Mouse (Mus musculus): ENCODE measurements at regions not wholly inside any gene's neighbourhood (a gene's known extent, or its start where the extent isn't known, plus 50 kb on each side); places are given as distances from the start of the nearest gene placed in this dataset.

DNA sequence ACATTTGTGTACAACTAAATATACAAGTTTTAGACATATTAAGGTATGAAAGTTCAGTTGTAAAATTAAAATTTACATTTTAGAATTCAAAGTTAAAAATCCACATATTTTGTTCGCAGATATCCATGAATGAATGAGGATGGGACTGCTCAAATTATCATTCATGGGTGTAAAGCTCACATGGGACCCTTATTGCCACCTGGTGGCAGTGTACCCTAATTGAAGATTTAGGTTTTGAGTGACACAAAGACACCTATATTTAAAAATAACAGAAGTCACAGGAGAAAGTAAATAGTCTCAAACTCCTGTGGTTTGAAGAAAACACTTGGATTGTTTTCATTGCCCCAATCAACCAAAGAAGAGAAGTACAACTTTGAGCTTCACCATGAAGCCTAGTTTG, 492.8 kb upstream of the A1bg start:
- Histone ChIP-seq H3K27me3 (no peaks in the 10 kb centered on the region), H3K9ac (replicated peaks) (no peak overlapping the region), H3K4me1 (no peaks in the 10 kb centered on the region), H3K36me3 (no peaks in the 10 kb centered on the region), H3K9me3 (no peaks in the 10 kb centered on the region), H3K4me3 (no peak overlapping the region), H3K27ac (replicated peaks) (no peak overlapping the region), H3K4me2 (replicated peaks) (no peak overlapping the region)
- no peak for ATAC-seq (ENCODE audit: low FRiP score, low read depth)
- WGBS = 81% methylated on average over 1 of the region's 1 CpGs

DNA sequence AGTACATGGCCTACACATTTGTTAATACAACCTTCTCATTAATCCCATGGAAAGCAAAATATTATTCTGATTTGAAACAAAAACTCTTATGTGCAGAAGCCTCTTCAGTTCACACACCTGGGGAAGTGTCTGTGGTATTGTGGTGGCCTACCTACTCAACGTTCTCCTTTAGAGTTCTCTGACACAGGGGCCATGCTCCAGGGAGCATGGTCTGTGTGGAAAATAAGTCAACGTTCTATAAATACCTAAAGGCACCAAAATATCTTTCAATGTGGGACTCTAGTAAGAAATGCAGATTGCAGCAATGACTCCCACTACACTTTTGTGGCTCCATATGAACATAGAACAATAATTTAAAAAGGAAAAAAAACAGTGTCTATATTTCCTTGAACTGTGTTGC, 489.0 kb upstream of the A1bg start:
- no peak overlapping the region for H3K4me2 ChIP-seq (replicated peaks)
- no peaks in the 10 kb centered on the region for H3K9me3 ChIP-seq
- no peaks in the 10 kb centered on the region for H3K27me3 ChIP-seq
- WGBS = 92% methylated on average over 2 of the region's 2 CpGs
- ATAC-seq (ENCODE audit: low FRiP score, low read depth) = no peak
- no peaks in the 10 kb centered on the region for H3K36me3 ChIP-seq
- H3K4me1 ChIP-seq = no peaks in the 10 kb centered on the region
- no peak overlapping the region for H3K27ac ChIP-seq (replicated peaks)
- H3K9ac ChIP-seq (replicated peaks) = no peak overlapping the region
- no peak overlapping the region for H3K4me3 ChIP-seq

DNA sequence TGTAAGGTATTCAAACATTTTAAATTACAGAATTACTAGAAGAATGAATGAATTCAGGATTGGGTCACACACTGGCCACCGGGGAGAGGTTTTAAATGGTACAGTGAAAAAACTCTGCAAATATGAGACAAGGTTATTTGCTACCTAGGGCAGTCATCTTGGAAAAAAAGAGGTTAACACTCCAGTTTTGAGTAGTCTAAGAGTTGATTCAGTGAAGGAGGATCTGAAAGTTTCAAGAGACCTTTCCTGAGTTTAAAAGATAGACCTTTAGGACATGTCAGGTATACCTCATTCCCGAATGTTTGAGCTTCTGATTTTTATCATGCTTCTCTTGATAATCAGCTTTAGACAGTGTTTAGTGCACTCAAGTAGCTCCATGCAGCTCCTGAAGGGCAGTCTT, 488.0 kb upstream of the A1bg start:
- Histone ChIP-seq H3K36me3 (no peaks in the 10 kb centered on the region), H3K9me3 (no peaks in the 10 kb centered on the region), H3K4me3 (no peak overlapping the region), H3K9ac (replicated peaks) (no peak overlapping the region), H3K27ac (replicated peaks) (no peak overlapping the region), H3K4me1 (no peaks in the 10 kb centered on the region), H3K4me2 (replicated peaks) (no peak overlapping the region), H3K27me3 (no peaks in the 10 kb centered on the region)
- WGBS = 91% methylated on average over 2 of the region's 2 CpGs
- no peak for ATAC-seq (ENCODE audit: low FRiP score, low read depth)

DNA sequence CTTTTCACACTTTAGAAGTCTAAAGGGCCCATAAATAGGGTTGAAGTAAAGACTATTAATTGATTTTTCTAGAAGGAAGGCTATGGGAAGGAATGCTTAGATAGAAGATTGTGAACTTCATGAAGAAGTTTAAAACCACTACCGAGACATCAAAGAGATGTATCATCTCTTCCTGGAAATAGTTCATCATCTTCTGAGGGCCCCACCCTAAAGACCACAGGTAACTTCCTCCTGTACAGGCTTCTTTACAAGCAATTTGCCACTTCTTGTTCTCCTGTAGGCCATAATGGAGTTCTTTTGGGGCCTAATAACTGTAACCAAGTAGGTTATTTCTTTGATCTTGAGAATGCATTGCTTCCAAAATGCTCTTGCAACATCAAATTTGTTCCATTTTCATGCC, 485.8 kb upstream of the A1bg start:
- Histone ChIP-seq H3K9ac (replicated peaks) (no peak overlapping the region), H3K27me3 (no peaks in the 10 kb centered on the region), H3K4me1 (no peaks in the 10 kb centered on the region), H3K9me3 (no peaks in the 10 kb centered on the region), H3K4me2 (replicated peaks) (no peak overlapping the region), H3K4me3 (no peak overlapping the region), H3K27ac (replicated peaks) (no peak overlapping the region), H3K36me3 (no peaks in the 10 kb centered on the region)
- 91% methylated on average over 1 of the region's 1 CpGs for WGBS
- ATAC-seq (ENCODE audit: low FRiP score, low read depth) = no peak

DNA sequence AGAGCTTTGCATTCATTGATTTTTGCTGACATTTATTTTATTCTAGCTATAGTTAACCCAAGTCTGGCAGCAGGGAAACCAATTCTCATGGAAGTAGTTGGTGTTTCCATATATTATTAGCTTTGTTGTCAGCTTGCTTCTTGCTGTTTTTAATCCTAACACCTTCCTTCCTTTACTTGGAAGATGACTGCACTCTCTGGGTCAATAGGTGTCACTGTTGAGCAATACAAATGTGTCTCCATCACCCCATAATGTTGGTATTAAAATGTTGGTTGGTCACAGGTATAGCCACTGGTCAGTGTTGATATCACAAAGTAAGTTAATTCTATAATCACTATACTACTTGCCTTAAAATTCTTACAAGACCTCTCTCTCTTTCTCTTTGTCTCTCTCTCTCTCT, 477.9 kb upstream of the A1bg start:
- Histone ChIP-seq H3K36me3 (no peaks in the 10 kb centered on the region), H3K27me3 (no peaks in the 10 kb centered on the region), H3K27ac (replicated peaks) (no peak overlapping the region), H3K4me2 (replicated peaks) (no peak overlapping the region), H3K9me3 (no peaks in the 10 kb centered on the region), H3K4me1 (no peaks in the 10 kb centered on the region), H3K4me3 (no peak overlapping the region), H3K9ac (replicated peaks) (no peak overlapping the region)
- no peak for ATAC-seq (ENCODE audit: low FRiP score, low read depth)

DNA sequence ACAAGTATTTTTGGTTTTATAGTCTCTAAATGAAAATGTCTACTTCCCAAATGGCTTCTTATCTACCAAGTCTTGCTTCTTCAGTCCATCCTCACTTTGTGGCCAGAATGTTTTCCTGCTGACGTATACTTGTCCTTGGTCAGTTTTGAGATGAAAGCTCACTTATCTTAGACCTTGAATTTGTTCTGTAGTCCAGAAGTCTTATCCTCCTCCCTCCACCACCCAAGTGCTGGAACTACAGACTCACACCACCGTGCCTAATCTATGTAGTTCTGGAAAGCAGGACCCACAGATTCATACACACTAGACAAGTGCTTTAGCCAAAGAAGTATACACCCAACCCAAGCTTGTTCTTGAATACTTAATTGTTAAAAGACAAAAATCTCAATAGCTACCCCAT, 477.2 kb upstream of the A1bg start:
- Histone ChIP-seq H3K27me3 (no peaks in the 10 kb centered on the region), H3K4me1 (no peaks in the 10 kb centered on the region), H3K27ac (replicated peaks) (no peak overlapping the region), H3K9me3 (no peaks in the 10 kb centered on the region), H3K9ac (replicated peaks) (no peak overlapping the region), H3K36me3 (no peaks in the 10 kb centered on the region), H3K4me2 (replicated peaks) (no peak overlapping the region), H3K4me3 (no peak overlapping the region)
- WGBS = 79% methylated on average over 2 of the region's 2 CpGs
- no peak for ATAC-seq (ENCODE audit: low FRiP score, low read depth)

DNA sequence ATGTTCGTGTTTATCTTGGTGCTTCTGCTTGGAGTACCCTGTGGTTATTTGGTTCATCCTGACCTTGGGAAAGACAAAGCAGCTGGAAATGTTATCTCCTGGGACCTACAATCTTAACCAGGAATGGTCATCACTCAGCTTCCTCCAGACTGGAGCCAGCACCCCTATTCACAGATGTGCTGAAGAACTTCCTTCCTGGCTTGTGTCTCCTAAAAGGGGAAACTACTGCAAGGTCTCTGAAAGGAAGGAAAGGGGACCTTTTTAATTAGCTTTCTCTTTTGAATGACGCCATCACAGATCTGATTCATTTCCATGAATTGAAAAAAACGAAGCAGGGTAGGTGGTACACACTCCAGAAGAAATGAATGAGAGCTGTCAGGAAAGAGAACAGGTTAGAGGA, 476.0 kb upstream of the A1bg start:
- H3K4me1 ChIP-seq = no peaks in the 10 kb centered on the region
- H3K36me3 ChIP-seq = no peaks in the 10 kb centered on the region
- WGBS = 85% methylated on average over 3 of the region's 3 CpGs
- no peak overlapping the region for H3K4me3 ChIP-seq
- no peak for ATAC-seq (ENCODE audit: low FRiP score, low read depth)
- no peak overlapping the region for H3K27ac ChIP-seq (replicated peaks)
- H3K27me3 ChIP-seq = no peaks in the 10 kb centered on the region
- no peaks in the 10 kb centered on the region for H3K9me3 ChIP-seq
- H3K4me2 ChIP-seq (replicated peaks) = no peak overlapping the region
- no peak overlapping the region for H3K9ac ChIP-seq (replicated peaks)

DNA sequence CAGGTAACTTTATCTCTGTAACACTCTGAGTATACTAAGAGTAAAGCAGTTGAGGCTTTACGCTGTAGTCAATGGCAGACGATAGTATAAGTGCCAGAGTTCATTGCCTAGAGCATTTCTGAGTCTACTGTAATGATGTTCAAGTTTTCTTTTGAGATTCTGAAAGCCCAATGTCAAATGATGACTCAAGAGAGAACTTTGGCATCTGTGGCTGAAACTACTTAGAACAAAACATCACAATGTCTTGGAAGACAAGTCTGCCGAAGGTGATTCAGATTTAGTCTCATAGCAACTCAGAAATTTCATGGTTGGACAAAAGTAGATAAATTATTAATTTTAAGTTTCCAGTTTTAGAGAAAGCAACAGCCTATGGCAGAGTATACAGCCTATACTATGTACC, 474.2 kb upstream of the A1bg start:
- no peak overlapping the region for H3K9ac ChIP-seq (replicated peaks)

DNA sequence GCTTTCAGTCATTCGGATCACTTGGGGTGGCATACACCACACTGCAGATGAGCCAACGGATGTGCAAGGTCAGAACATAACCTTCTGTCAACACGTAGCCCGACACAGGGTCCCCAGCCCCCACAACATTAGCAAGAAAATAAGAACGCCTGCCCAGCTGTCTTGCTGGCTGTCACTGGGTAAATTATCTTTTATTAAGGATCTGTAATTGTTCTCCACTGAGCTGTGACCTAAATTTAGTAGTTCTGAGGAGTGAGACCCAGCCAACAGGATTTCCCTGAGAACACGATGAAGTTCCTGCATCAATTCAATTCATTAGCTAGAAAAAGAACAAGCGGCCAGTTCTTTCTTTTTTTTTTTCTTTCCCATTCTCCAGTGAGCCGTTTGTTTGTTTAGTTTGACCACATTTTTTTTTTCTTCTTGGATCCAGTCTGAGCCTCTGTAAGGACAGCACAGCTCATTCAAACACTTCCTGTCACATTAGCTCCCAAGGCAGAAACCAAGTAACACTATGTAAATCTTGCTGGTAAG, 472.5 kb upstream of the A1bg start:
- Histone ChIP-seq H3K36me3 (no peaks in the 10 kb centered on the region), H3K9ac (replicated peaks) (no peak overlapping the region), H3K4me3 (no peak overlapping the region), H3K4me2 (replicated peaks) (no peak overlapping the region), H3K4me1 (no peaks in the 10 kb centered on the region), H3K9me3 (no peaks in the 10 kb centered on the region), H3K27me3 (no peaks in the 10 kb centered on the region), H3K27ac (replicated peaks) (no peak overlapping the region)
- ATAC-seq (ENCODE audit: low FRiP score, low read depth) = 0 out of 2 replicates have a peak, but pooled peaks have one; percentile 49
- WGBS = 19% methylated on average over 8 of the region's 8 CpGs

More for the DNA sequence above, 474.2 kb upstream of the A1bg start:
- Histone ChIP-seq H3K36me3 (no peaks in the 10 kb centered on the region), H3K27me3 (no peaks in the 10 kb centered on the region), H3K4me3 (no peak overlapping the region), H3K27ac (replicated peaks) (no peak overlapping the region), H3K4me1 (no peaks in the 10 kb centered on the region), H3K4me2 (replicated peaks) (no peak overlapping the region), H3K9me3 (no peaks in the 10 kb centered on the region)
- WGBS = 90% methylated on average over 3 of the region's 3 CpGs
- no peak for ATAC-seq (ENCODE audit: low FRiP score, low read depth)

DNA sequence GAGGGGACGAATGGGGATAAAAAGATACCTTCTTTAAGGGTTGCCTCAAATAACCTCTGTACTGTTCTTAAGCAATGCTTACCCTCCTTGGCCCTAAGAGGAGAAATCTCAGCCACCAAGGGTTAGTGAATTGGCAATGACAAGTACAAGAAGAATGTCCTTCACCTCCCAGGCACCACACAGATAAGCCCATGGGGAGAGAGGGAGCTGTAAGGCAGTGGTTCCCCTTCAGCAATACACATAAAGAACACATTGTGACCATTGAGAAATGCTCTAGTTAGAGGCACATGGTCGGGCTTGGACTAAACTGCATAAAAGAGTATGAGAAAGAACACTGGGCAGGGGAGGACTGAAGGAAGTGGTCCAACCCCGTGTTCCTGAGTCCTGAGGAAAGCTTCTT, 457.9 kb upstream of the A1bg start:
- Histone ChIP-seq H3K36me3 (no peaks in the 10 kb centered on the region), H3K9me3 (no peaks in the 10 kb centered on the region), H3K9ac (replicated peaks) (no peak overlapping the region), H3K4me2 (replicated peaks) (no peak overlapping the region), H3K4me3 (no peak overlapping the region), H3K4me1 (no peaks in the 10 kb centered on the region), H3K27me3 (no peaks in the 10 kb centered on the region), H3K27ac (replicated peaks) (no peak overlapping the region)
- 78% methylated on average over 3 of the region's 3 CpGs for WGBS
- no peak for ATAC-seq (ENCODE audit: low FRiP score, low read depth)

DNA sequence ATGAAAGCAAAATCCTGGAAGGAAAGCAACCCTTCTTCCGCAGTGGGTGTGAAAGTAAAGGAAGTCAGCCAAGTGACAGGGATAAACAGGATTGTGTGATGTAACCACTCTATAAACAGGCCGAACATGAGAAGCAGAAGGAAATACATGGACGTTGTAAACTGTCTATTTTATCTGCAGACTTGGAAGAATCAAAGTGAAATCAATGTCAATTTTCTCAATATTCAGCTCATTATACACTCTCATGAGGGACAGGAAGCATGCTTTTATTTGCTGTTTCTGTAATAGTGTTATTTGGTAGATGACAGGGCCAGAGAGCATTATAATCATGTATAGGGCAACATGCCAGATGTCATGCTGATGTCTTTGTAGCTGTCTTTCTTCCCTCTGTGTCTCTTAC, 443.5 kb upstream of the A1bg start:
- Histone ChIP-seq H3K27ac (replicated peaks) (no peak overlapping the region), H3K4me3 (no peak overlapping the region), H3K9me3 (no peaks in the 10 kb centered on the region), H3K4me1 (no peaks in the 10 kb centered on the region), H3K36me3 (no peaks in the 10 kb centered on the region), H3K4me2 (replicated peaks) (no peak overlapping the region), H3K9ac (replicated peaks) (no peak overlapping the region), H3K27me3 (no peaks in the 10 kb centered on the region)
- ATAC-seq (ENCODE audit: low FRiP score, low read depth) = no peak
- WGBS = 80% methylated on average over 3 of the region's 3 CpGs

DNA sequence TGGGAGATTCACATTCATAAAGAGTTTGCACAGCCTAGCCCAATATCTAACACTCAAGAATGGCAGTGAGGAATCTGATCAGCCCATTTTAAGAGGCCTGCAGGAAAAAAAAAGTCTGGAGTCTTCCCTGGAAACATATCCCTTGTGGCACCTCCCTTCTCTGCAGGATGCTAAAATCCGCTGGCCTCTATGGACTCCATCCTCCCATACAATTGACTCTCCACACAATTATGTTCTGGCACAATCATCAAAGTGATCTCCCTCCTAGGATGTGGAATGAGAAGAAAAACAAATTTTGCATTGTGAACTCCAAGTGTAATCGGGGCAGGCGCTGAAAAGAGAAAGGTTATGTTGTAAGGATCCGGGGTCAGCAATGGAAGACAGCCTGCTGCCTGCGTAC, 442.7 kb upstream of the A1bg start:
- 66% methylated on average over 5 of the region's 5 CpGs for WGBS
- Histone ChIP-seq H3K4me2 (replicated peaks) (no peak overlapping the region), H3K27ac (replicated peaks) (no peak overlapping the region), H3K4me3 (no peak overlapping the region), H3K4me1 (no peaks in the 10 kb centered on the region), H3K9ac (replicated peaks) (no peak overlapping the region), H3K9me3 (no peaks in the 10 kb centered on the region), H3K36me3 (no peaks in the 10 kb centered on the region), H3K27me3 (no peaks in the 10 kb centered on the region)
- ATAC-seq (ENCODE audit: low FRiP score, low read depth) = no peak

DNA sequence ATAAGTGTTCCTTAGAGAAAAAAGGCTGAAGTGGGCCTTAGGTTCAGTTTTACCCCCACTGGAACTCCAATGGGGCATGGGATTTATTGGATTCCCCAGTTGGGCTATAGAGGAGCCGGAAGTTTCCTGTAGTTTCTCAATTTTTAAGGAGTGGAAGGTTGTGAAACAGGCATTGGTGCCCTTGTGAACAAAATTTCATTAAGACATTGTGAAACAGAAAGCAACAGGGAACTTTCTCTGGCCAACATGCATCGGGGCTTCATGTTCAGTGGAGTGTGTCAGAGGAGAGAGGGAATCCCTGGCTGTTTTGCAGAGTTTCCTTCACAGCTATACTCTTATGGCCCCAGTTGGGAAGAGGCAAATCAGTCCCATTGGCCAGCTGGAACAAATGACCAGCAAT, 441.6 kb upstream of the A1bg start:
- WGBS = 75% methylated on average over 2 of the region's 2 CpGs
- ATAC-seq (ENCODE audit: low FRiP score, low read depth) = no peak
- H3K27ac ChIP-seq (replicated peaks) = no peak overlapping the region

More for the DNA sequence above, 441.6 kb upstream of the A1bg start:
- no peaks in the 10 kb centered on the region for H3K4me1 ChIP-seq
- no peaks in the 10 kb centered on the region for H3K9me3 ChIP-seq
- H3K27me3 ChIP-seq = no peaks in the 10 kb centered on the region
- no peak overlapping the region for H3K4me3 ChIP-seq
- no peak overlapping the region for H3K4me2 ChIP-seq (replicated peaks)
- no peaks in the 10 kb centered on the region for H3K36me3 ChIP-seq
- H3K9ac ChIP-seq (replicated peaks) = no peak overlapping the region
